10 mouse cellular contexts compared by ENCODE assay signal in the genomic region with DNA sequence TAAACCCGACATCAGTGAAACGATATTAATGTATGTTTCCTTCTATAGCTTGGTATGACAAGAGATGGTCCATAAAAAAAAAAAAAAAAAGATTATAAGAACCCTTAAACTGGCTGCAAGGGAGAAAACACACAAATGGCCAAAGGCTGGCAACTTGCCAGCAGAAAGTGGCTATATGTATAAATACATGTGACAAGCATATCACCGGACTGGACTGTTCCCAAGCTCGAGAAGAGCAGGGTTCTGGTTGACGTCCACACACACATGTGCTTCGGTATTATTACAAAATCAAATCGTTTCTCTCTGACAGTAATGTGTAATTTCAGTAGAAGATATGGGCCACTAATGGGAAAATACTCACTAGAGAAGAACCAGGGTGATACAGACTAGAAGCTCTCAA.
"Had no signal": no experiment of that assay in that cellular context is flagged by ENCODE, and none has a peak within 500 bp of the region (broad histone marks: within the 10 kb centered on the region; RNA-seq: fewer than 3 reads in every experiment).

No protein-coding gene starts in this region.

- H3K4me2 ChIP-seq: limb, embryonic 13.5 days; midbrain, embryonic 13.5 days; neural tube, embryonic 13.5 days had no signal

- ATAC-seq: lung, postnatal 0 days; midbrain, embryonic 13.5 days had no signal

- H3K9me3 ChIP-seq: limb, embryonic 13.5 days; midbrain, embryonic 13.5 days; neural tube, embryonic 13.5 days had no signal

- DNase-seq: kidney, adult 18-20 months; kidney, postnatal 14 days; lung, adult 18-20 months; retina, postnatal 1 day; thymus, postnatal 4 days had no signal

- H3K27ac ChIP-seq: limb, embryonic 13.5 days; liver, embryonic 14.5 days; midbrain, embryonic 13.5 days; neural tube, embryonic 13.5 days had no signal

- H3K4me3 ChIP-seq: limb, embryonic 13.5 days; midbrain, embryonic 13.5 days; neural tube, embryonic 13.5 days had no signal

- H3K9ac ChIP-seq: limb, embryonic 13.5 days; liver, embryonic 14.5 days; midbrain, embryonic 13.5 days; neural tube, embryonic 13.5 days had no signal

- H3K36me3 ChIP-seq: limb, embryonic 13.5 days; midbrain, embryonic 13.5 days; neural tube, embryonic 13.5 days had no signal

- H3K27me3 ChIP-seq: limb, embryonic 13.5 days; midbrain, embryonic 13.5 days; neural tube, embryonic 13.5 days had no signal

- H3K4me1 ChIP-seq: midbrain, embryonic 13.5 days had no signal
